Mouse (Mus musculus): ENCODE results near the gene Cbx2. TPM values are rescaled to one million over a fixed set of nuclear protein-coding genes. Genes with fewer than 3 reads are reported as not detected.

Cbx2 gene
- polyA plus RNA-seq, 1 experiment = 20.6 TPM

GRCm38 (mm10) chr11:119007461-119008456 lies 15.0 kb upstream of the Cbx2 start:
- no peak overlapping the region for H3K27ac ChIP-seq (ENCODE audit: control insufficient read depth, insufficient read depth, low read length)
- WGBS = 69% methylated on average over 21 of the region's 21 CpGs
- no peaks in the 10 kb centered on the region for H3K36me3 ChIP-seq (ENCODE audit: control insufficient read depth, insufficient read depth, low read length)
- H3K4me3 ChIP-seq (ENCODE audit: control insufficient read depth, insufficient read depth, low read length) = peak overlapping the region; percentile 19; the same call in 1 of the 2 replicates
- H3K27me3 ChIP-seq (ENCODE audit: control insufficient read depth, insufficient read depth, low read length) = no peaks in the 10 kb centered on the region
- peak; percentile 42 for DNase-seq
- H3K4me1 ChIP-seq (replicated peaks; ENCODE audit: control insufficient read depth, insufficient read depth, low read length) = peaks cover 9% of the 10 kb centered on the region
- TF ChIP-seq CTCF (IDR thresholded peaks at IDR 0.05; ENCODE audit: borderline replicate concordance, control insufficient read depth, extremely low read depth, insufficient read depth, low read length, poor library complexity) (no peak), POLR2A (IDR thresholded peaks at IDR 0.05; ENCODE audit: control insufficient read depth, extremely low read depth, insufficient read depth, low read length, poor library complexity) (no peak)

- H3K27ac ChIP-seq (ENCODE audit: control insufficient read depth, insufficient read depth, low read length) = no peak overlapping the region
- no peaks in the 10 kb centered on the region for H3K4me1 ChIP-seq (replicated peaks; ENCODE audit: control insufficient read depth, insufficient read depth, low read length)
- H3K4me3 ChIP-seq (ENCODE audit: control insufficient read depth, insufficient read depth, low read length) = no peak overlapping the region
- no peaks in the 10 kb centered on the region for H3K27me3 ChIP-seq (ENCODE audit: control insufficient read depth, insufficient read depth, low read length)
- TF ChIP-seq CTCF (IDR thresholded peaks at IDR 0.05; ENCODE audit: borderline replicate concordance, control insufficient read depth, extremely low read depth, insufficient read depth, low read length, poor library complexity) (no peak), POLR2A (IDR thresholded peaks at IDR 0.05; ENCODE audit: control insufficient read depth, extremely low read depth, insufficient read depth, low read length, poor library complexity) (no peak)
- DNase-seq = no peak
- H3K36me3 ChIP-seq (ENCODE audit: control insufficient read depth, insufficient read depth, low read length) = no peaks in the 10 kb centered on the region
- 85% methylated on average over 7 of the region's 7 CpGs for WGBS
Measured at GRCm38 (mm10) chr11:119014455-119014854, 8.3 kb upstream of the Cbx2 start.

- WGBS = 93% methylated on average over 7 of the region's 7 CpGs
Measured at GRCm38 (mm10) chr11:119017506-119017905, 5.3 kb upstream of the Cbx2 start.

GRCm38 (mm10) chr11:119021180-119021579 lies 1.6 kb upstream of the Cbx2 start:
- WGBS = 99% methylated on average over 7 of the region's 7 CpGs
- Histone ChIP-seq H3K4me1 (replicated peaks; ENCODE audit: control insufficient read depth, insufficient read depth, low read length) (peaks cover 19% of the 10 kb centered on the region), H3K27ac (ENCODE audit: control insufficient read depth, insufficient read depth, low read length) (no peak overlapping the region), H3K27me3 (ENCODE audit: control insufficient read depth, insufficient read depth, low read length) (no peaks in the 10 kb centered on the region; the same call in 1 of the 2 replicates), H3K36me3 (ENCODE audit: control insufficient read depth, insufficient read depth, low read length) (no peaks in the 10 kb centered on the region), H3K4me3 (ENCODE audit: control insufficient read depth, insufficient read depth, low read length) (no peak overlapping the region)
- DNase-seq = no peak
- TF ChIP-seq POLR2A (IDR thresholded peaks at IDR 0.05; ENCODE audit: control insufficient read depth, extremely low read depth, insufficient read depth, low read length, poor library complexity) (no peak), CTCF (IDR thresholded peaks at IDR 0.05; ENCODE audit: borderline replicate concordance, control insufficient read depth, extremely low read depth, insufficient read depth, low read length, poor library complexity) (no peak)

More at GRCm38 (mm10) chr11:119017506-119017905, 5.3 kb upstream of the Cbx2 start:
- TF ChIP-seq POLR2A (IDR thresholded peaks at IDR 0.05; ENCODE audit: control insufficient read depth, extremely low read depth, insufficient read depth, low read length, poor library complexity) (no peak), CTCF (IDR thresholded peaks at IDR 0.05; ENCODE audit: borderline replicate concordance, control insufficient read depth, extremely low read depth, insufficient read depth, low read length, poor library complexity) (no peak)
- no peak overlapping the region for H3K27ac ChIP-seq (ENCODE audit: control insufficient read depth, insufficient read depth, low read length)
- no peaks in the 10 kb centered on the region for H3K36me3 ChIP-seq (ENCODE audit: control insufficient read depth, insufficient read depth, low read length)
- no peak overlapping the region for H3K4me3 ChIP-seq (ENCODE audit: control insufficient read depth, insufficient read depth, low read length)
- DNase-seq = no peak
- no peaks in the 10 kb centered on the region; the same call in 1 of the 2 replicates for H3K27me3 ChIP-seq (ENCODE audit: control insufficient read depth, insufficient read depth, low read length)
- H3K4me1 ChIP-seq (replicated peaks; ENCODE audit: control insufficient read depth, insufficient read depth, low read length) = peaks cover 4% of the 10 kb centered on the region

- no peak for DNase-seq
- WGBS = 10% methylated on average over 42 of the region's 42 CpGs
- Histone ChIP-seq H3K36me3 (ENCODE audit: control insufficient read depth, insufficient read depth, low read length) (no peaks in the 10 kb centered on the region; the same call in 1 of the 2 replicates), H3K4me3 (ENCODE audit: control insufficient read depth, insufficient read depth, low read length) (peak overlapping the region; percentile 95), H3K4me1 (replicated peaks; ENCODE audit: control insufficient read depth, insufficient read depth, low read length) (peaks cover 19% of the 10 kb centered on the region), H3K27ac (ENCODE audit: control insufficient read depth, insufficient read depth, low read length) (no peak overlapping the region), H3K27me3 (ENCODE audit: control insufficient read depth, insufficient read depth, low read length) (no peaks in the 10 kb centered on the region; the same call in 1 of the 2 replicates)
- TF ChIP-seq POLR2A (IDR thresholded peaks at IDR 0.05; ENCODE audit: control insufficient read depth, extremely low read depth, insufficient read depth, low read length, poor library complexity) = no peak
- TF ChIP-seq CTCF (IDR thresholded peaks at IDR 0.05; ENCODE audit: borderline replicate concordance, control insufficient read depth, extremely low read depth, insufficient read depth, low read length, poor library complexity) = peak; percentile 93
Measured at GRCm38 (mm10) chr11:119022068-119022894, 481 bp upstream of the Cbx2 start.

GRCm38 (mm10) chr11:119023616-119023980 lies 836 bp downstream of the Cbx2 start:
- Histone ChIP-seq H3K27ac (ENCODE audit: control insufficient read depth, insufficient read depth, low read length) (no peak overlapping the region), H3K4me3 (ENCODE audit: control insufficient read depth, insufficient read depth, low read length) (peak overlapping the region; percentile 95), H3K36me3 (ENCODE audit: control insufficient read depth, insufficient read depth, low read length) (peaks cover 6% of the 10 kb centered on the region), H3K27me3 (ENCODE audit: control insufficient read depth, insufficient read depth, low read length) (no peaks in the 10 kb centered on the region; the same call in 1 of the 2 replicates), H3K4me1 (replicated peaks; ENCODE audit: control insufficient read depth, insufficient read depth, low read length) (peaks cover 19% of the 10 kb centered on the region)
- peak; percentile 50 for DNase-seq
- TF ChIP-seq CTCF (IDR thresholded peaks at IDR 0.05; ENCODE audit: borderline replicate concordance, control insufficient read depth, extremely low read depth, insufficient read depth, low read length, poor library complexity) (no peak), POLR2A (IDR thresholded peaks at IDR 0.05; ENCODE audit: control insufficient read depth, extremely low read depth, insufficient read depth, low read length, poor library complexity) (no peak)
- WGBS = under 1% methylated on average over 15 of the region's 15 CpGs
